Mouse (Mus musculus) cerebellum, postnatal 36 days (tissue): ENCODE data around the gene Prss57.

Source experiments
- DNase-seq, 2 experiments: peaks; one replicate each; pipeline ENCODE4 v3.0.0; 2021 to 2022; ENCODE audit warnings: mixed read lengths in 2 of 2

The Prss57 gene

DNA sequence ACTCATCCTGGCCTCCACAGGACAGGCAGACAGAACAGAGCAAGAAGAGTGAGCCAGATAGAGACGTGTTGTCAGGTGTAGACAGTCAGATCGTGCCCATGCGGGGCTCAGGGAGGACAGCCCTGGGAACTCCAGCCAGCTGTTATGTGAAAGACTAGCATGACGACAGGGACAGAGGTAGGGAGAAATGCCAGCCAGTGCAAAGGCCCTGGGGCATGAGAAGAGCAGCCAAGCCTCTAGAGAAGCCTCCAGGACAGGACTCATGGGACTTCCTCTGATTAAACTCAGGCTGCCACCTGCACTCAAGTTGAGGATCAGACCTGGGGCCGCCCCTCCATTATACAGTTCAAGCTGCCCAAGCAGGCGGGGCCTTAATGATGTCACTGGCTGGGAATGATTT lies 42.3 kb downstream of the Prss57 start:
- peak in 1 of 2 experiments; percentile 4 for DNase-seq

DNA sequence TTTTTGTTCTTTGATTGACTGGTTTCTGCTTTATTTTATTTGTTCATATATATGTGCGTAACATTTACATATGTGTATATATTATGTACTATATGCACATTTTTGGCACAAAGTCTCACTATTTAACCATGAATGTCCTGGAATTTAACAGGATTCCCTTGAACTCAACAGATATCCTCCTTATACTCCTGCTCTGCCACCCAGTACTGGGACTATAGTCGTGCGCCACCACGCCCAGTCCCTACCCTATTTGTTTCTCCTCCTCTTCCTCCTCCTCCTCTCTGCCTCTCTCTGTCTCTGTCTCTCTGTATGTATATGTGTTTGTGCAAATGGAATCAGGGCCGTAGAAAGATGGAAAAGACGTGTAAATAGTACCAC lies 44.0 kb downstream of the Prss57 start:
- DNase-seq = no peak

DNA sequence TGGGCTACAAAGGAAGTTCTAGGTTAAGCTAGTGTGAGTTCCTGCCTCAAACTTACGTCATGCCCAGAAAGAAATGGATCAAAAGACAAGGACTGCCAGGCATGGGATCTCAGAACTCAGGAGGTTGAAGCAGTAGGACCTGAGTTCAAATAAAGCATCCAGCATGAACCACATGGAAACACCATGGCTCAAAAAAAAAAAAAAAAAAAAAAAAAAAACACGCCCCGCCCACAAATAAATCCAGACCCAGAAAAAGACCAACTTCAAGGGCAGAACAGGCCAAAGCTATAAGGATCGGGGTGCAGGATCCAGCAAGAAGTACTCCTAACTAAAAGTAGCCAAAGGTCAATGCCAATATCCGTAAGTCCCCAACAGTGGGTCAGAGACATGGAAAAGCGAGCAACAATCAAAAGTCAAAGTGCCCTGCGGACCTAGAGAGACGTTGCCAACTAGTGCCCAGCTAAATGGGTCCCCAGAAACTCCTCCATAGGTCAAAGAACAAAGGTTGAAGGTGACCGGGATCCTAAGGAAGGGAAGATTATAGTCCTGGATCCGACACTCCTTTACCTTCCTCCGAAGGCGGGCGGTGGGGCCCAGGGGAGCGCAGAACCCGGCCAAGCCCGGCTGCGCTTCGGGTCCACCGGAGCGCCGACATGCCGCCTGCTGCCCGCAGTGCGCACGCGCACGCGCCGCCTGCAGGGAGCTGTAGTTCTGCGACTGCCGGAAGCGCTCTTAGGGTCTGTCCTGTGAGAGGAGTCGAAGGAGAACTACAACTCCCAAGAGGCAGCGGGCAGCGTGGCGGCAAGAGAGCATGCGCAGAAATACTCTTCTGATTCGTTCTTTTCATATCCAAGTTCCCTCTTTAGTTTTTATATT lies 44.6 kb downstream of the Prss57 start, which contains the start of gene Polrmt:
Gene Polrmt (minus strand): TSS at position 684 of the 876 bp plus-strand sequence.
- peak; percentile 95 to 96 for DNase-seq

DNA sequence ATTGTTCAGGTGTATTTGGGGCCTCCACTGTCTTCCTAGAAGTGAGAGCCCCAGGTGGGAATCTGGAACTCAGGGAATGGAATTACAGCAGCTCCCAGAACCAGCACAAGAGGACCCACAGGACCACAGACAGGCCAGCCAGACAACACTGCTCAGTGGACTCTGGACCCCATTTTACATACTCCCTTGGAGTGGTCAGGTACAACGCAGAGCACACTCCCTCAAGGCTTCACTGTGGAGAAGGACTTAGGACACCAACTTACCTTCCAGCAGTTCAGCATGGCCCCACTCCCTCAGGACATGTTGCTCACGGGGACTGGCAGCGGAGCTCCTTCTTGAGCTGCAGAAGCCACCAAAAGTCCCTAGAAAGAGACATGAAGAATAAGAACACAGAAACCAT lies 45.4 kb downstream of the Prss57 start:
- no peak for DNase-seq

DNA sequence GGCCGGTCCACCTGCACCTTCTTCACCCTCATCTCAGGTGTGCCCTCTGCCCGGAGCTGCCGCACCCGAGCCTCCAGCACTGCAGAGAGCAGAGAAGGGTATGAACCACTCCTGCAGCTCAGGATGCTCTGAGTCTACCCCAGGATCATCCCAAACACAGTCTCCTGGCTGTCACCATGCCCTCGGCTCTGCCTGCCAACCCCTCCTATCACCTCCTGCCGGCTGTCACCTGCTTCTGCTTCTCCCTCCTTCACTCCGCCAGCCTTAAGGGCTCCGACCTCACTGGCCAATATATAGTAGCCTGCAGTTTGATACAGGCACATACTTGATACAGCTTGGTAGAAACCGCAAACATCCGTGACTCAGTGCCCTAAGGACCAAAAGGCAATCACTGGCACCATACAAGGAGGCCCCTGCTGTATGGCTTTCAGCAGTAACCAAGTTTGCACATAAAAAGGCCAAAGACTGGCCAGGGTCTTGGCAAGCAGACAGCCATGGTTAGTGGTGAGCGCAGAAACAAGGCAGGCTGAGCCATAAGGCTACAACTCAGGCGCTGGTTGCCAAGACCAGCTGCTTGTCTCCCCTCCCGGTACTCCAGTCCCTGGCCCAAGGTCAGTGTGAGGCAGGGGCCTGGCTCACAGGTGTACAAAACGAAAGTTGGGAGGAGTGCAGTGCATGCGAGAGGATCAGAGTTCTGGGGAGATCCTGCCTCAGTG lies 47.0 kb downstream of the Prss57 start:
- peak; percentile 61 to 62 for DNase-seq

DNA sequence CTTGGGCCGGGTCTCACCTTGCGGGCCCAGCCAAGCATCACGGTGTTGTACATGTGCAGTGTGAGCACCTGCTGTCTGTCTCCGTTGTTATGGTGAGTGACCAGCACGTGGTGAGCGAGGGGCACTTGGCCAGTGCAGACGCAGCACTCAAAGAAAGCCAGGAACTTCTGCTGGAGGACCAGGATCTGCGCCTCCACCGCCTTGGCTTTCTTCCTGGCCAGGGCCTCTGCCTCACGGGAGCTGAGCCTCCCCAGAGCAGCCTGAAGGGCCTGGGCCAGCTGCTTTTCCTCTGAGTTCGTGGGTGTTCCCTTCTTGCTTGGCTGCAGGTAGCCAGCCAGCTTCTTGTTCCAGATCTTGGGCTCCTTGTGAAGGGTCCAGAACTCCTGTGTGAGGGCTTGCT lies 47.6 kb downstream of the Prss57 start:
- DNase-seq = no peak

DNA sequence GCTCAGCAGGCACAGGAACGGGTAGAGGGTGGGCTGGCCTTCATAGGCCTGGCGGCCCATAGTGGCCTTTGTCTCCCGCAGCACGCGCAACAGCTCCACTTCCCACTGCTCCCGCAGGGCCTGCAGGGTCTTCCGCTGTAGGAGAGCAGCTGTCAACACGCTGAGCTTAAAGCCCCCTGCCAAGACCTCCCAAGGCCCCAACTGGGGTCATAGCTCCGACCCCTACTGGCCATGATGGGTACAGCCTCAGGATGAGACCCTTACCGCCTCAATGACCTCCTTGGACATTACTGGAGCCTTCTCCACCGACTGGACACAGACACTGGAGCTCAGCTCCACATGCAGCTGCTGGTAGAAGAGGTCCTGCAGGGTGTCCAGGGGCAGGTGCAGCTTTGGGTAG lies 49.9 kb downstream of the Prss57 start:
- DNase-seq = no peak

DNA sequence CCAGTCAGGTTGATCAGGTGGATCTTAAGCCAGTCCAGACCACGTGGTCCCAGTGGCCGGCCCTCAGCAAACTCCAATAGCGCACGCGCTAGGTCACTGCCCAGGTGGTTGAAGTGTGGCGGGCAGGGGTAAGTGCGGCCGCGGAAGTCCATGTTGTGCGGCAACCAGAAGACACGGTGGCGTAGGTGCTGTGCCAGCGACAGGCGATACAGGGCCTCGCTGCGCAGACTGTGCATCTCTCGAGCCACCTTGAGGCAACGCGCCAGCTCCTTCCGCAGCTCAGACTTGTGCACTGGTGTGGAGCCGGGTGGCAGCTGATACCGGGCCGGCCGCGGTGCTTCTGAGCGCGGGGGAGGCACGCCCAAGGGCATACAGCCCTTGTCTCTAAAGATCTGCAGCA lies 51.5 kb downstream of the Prss57 start:
- no peak for DNase-seq

DNA sequence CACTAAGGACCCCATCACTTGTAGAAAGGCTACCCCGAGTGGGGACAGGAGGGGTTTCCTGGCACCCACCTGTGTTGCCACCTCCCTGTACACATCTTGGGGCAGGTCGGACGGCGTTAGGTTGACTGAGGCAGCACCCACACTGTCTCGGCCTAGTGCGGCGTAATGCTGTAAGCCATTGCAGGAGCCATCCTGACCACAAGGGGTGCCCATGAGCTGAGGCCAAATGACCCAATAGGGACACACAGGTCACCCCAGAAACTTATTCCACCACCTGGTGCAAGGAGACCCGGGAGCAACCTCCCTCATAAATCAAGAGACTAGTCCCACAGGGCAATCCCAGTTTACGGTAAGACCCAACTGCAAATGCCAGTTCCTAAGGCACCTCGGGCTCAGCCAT lies 52.5 kb downstream of the Prss57 start:
- peak in 1 of 2 experiments; percentile 57 for DNase-seq

DNA sequence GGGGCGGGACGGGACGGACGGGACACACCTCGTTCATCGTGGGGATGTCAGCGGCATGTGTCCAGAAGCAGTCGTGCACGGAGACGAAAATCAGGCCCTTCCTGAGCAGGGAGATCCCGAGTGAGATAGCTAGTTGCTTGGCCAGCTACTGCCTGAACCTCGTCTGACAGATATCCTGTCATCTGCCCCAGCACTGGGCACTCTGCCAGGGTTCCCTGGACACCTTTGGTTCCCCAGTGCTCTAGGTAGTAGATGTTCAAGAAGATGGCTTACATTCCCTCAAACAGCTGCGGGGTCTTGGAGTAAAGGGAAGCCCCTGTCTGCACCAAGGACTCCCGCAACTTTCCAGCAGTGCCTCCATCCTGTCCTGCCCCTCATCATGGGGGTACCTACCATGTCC lies 54.1 kb downstream of the Prss57 start:
- DNase-seq = peak in 1 of 2 experiments; percentile 47

DNA sequence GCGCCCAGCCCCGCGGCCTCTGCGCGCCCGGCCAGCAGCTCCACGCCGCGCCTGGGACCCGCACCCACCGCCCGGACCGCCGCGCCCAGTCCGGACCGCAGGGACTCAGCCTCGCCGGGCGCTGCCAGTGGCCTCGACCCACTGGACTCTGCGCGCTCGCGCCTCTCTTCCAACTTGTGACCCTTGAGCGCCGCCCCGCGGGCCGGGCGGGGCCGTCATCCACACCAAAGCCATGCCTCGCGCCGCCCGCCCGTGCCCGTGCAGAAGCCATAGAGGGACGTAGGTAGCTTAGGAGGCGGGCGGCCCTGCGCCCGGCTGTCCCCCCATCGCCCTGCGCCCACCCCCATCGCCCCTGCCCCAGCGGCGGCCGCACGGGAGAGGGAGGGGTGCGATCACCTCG lies 55.4 kb downstream of the Prss57 start:
- no peak for DNase-seq

DNA sequence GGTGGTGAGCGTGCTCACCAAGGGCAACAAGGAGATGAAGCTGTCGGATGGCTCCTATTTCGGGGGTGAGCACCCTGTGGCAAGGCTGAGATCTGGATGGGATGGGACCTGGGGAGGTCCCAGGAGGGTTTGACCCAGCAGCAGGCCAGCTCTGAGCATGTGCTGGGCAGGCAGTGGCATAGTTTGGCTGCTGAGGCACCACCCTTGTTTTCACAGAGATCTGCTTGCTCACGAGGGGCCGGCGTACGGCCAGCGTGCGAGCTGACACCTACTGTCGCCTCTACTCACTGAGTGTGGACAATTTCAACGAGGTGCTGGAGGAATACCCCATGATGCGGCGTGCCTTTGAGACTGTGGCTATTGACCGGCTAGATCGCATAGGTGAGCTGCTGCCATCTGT lies 56.9 kb downstream of the Prss57 start:
- no peak for DNase-seq

DNA sequence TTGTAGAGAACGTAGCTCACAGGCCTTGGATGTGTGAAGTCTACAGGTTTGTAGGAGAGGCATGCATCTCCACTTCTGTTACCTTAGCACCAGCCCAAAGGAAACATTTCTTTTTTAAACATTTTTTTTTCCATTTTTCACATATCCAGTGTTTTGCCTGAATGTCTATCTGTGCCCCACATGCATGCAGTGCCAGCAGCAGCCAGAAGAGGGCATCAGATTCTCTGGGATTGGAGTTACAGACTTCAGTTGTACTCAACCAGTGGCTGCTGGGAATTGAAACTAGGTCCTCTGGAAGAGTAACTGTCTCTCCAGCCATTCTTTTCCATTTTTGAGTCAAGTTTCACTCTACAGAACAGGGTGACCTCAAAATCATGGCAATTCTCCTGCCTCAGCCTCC lies 58.3 kb downstream of the Prss57 start:
- DNase-seq = peak; percentile 50 to 64
